Mouse (Mus musculus) ES-Bruce4 (cell line): Measurements from ENCODE around the gene Hoxc6.

ENCODE experiments used
- CTCF ChIP-seq: IDR thresholded peaks from one replicate; pipeline ENCODE4 v1.8.1; 2011; ENCODE audit warnings: low read depth, low read length
- EP300 ChIP-seq: IDR thresholded peaks from 2 replicates; pipeline ENCODE4 v1.6.1; 2011; ENCODE audit warnings: low read depth, low read length; ENCODE audit not compliant: insufficient read depth
- POLR2A ChIP-seq: IDR thresholded peaks from one replicate; pipeline ENCODE4 v1.8.1; 2011; ENCODE audit warnings: low read length; ENCODE audit not compliant: insufficient read depth

GRCm38 (mm10) chr15:102997939-102998355 lies at the start of gene Hoxc6:
- TF ChIP-seq CTCF (no peak), EP300 (no peak), POLR2A (no peak)
